Mouse (Mus musculus): ENCODE measurements around the gene Fam104a. TPM values are rescaled to one million over a fixed set of nuclear protein-coding genes. Genes with fewer than 3 reads are reported as not detected.
"Not testable (repeated sequence)": the region's sequence is repeated elsewhere in the genome, so short reads cannot be mapped to it uniquely, and the experiment has no call there.

The Fam104a gene
- polyA plus RNA-seq, 1 experiment from 2014 or later: 39.8 TPM

DNA sequence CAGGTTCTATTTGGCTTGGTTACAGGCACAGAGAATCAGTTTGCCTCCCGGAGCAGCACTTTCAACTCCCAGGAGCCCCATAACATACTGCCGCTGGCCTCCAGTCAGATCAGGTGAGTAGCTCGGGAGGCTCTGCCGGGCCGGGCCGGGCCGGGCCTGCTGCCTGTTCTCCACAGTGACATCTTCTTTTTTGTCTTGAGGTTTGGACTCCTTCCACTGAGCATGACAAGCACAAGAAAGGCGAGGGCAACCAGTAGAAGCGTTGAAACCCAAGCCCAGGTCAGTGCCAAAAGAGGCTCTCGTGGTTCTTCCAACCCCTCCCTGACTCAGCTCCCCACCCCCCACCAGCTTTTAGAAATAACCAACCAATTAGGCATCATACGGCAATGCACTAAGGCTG, 23.0 kb downstream of the Fam104a start:
- no peaks in the 10 kb centered on the region for H3K4me1 ChIP-seq (replicated peaks; ENCODE audit: control insufficient read depth, insufficient read depth, low read length)
- no peak for ATAC-seq (ENCODE audit: low read depth)
- H3K9me3 ChIP-seq (ENCODE audit: control insufficient read depth, low read length): no peaks in the 10 kb centered on the region
- H3K27ac ChIP-seq (ENCODE audit: low read length): no peak overlapping the region
- no peak overlapping the region for H3K4me2 ChIP-seq (ENCODE audit: low read depth, low read length)
- H3K27me3 ChIP-seq (ENCODE audit: control insufficient read depth, insufficient read depth, low read depth, low read length): no peaks in the 10 kb centered on the region
- peaks cover 34% of the 10 kb centered on the region for H3K36me3 ChIP-seq (ENCODE audit: control insufficient read depth, insufficient read depth, low read length)
- no peak overlapping the region for H3K4me3 ChIP-seq (ENCODE audit: low read length)
- no peak overlapping the region for H3K9ac ChIP-seq (ENCODE audit: low read length)
- WGBS: 90% methylated on average over 11 of the region's 11 CpGs

DNA sequence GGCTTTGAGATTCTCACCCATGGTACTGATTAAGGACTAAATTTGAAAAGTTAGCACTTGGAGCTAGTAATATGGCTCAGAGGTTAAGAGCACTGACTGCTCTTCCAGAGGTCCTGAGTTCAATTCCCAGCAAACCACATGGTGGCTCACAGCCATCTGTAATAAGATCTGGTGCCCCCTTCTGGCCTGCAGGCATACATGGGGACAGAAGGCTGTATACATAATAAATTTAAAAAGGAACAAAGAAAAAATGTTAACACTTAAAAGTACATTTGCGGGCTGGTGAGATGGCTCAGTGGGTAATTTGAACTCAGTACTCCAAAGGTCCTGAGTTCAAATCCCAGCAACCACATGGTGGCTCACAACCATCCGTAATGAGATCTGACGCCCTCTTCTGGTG, 23.7 kb downstream of the Fam104a start:
- not testable (repeated sequence) for H3K9ac ChIP-seq (ENCODE audit: low read length); H3K27ac ChIP-seq (ENCODE audit: low read length); H3K4me3 ChIP-seq (ENCODE audit: low read length); H3K4me2 ChIP-seq (ENCODE audit: low read depth, low read length); ATAC-seq (ENCODE audit: low read depth); H3K9me3 ChIP-seq (ENCODE audit: control insufficient read depth, low read length); H3K27me3 ChIP-seq (ENCODE audit: control insufficient read depth, insufficient read depth, low read depth, low read length); H3K4me1 ChIP-seq (replicated peaks; ENCODE audit: control insufficient read depth, insufficient read depth, low read length)
- peaks cover 41% of the 10 kb centered on the region for H3K36me3 ChIP-seq (ENCODE audit: control insufficient read depth, insufficient read depth, low read length)
- WGBS: 85% methylated on average over 3 of the region's 3 CpGs

DNA sequence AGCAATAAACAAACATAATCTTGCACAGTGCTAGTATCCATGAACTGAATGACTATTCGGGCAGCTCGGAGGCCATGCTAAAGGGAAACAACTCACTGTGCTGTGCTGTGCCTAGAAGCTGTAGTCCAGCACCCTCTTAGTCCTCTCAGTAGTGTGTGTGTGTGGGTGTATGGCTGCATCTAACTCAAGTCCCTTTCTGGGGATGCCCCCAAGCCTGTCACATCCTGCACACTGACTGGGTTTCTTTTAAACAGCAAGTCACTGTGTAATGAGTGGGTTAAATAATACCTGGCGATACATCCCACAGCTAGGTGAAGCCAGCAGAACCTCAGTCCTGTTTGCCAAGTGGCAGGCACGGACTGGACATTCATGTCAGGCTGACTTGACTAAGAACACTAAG, 25.2 kb downstream of the Fam104a start:
- no peak overlapping the region for H3K4me2 ChIP-seq (ENCODE audit: low read depth, low read length)
- H3K9ac ChIP-seq (ENCODE audit: low read length): no peak overlapping the region
- no peaks in the 10 kb centered on the region for H3K4me1 ChIP-seq (replicated peaks; ENCODE audit: control insufficient read depth, insufficient read depth, low read length)
- H3K4me3 ChIP-seq (ENCODE audit: low read length): no peak overlapping the region
- no peaks in the 10 kb centered on the region for H3K9me3 ChIP-seq (ENCODE audit: control insufficient read depth, low read length)
- H3K36me3 ChIP-seq (ENCODE audit: control insufficient read depth, insufficient read depth, low read length): peaks cover 50% of the 10 kb centered on the region
- no peaks in the 10 kb centered on the region for H3K27me3 ChIP-seq (ENCODE audit: control insufficient read depth, insufficient read depth, low read depth, low read length)
- H3K27ac ChIP-seq (ENCODE audit: low read length): no peak overlapping the region
- 76% methylated on average over 4 of the region's 4 CpGs for WGBS
- no peak for ATAC-seq (ENCODE audit: low read depth)

DNA sequence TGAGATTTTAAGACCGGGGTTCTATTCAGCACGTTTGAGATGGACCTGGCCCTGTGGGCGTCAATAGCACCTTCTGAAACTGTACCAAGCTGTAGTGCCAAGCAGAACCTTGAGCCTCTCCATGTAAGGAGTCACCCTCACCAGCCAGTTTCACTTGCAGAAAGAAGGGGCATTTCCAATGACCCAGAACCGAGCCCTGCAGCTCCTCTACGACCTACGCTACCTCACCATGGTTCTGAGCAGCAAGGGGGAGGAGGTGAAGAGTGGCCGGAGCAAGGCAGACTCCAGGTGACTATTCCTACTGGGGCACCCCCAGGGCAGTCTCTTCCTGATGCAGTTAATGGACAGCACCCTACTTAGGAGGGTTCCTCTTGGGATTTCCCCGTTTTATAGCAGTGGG, 25.6 kb downstream of the Fam104a start:
- H3K4me2 ChIP-seq (ENCODE audit: low read depth, low read length): no peak overlapping the region
- peaks cover 53% of the 10 kb centered on the region for H3K36me3 ChIP-seq (ENCODE audit: control insufficient read depth, insufficient read depth, low read length)
- H3K9me3 ChIP-seq (ENCODE audit: control insufficient read depth, low read length): no peaks in the 10 kb centered on the region
- no peak overlapping the region for H3K4me3 ChIP-seq (ENCODE audit: low read length)
- H3K27ac ChIP-seq (ENCODE audit: low read length): no peak overlapping the region
- H3K4me1 ChIP-seq (replicated peaks; ENCODE audit: control insufficient read depth, insufficient read depth, low read length): no peaks in the 10 kb centered on the region
- no peaks in the 10 kb centered on the region for H3K27me3 ChIP-seq (ENCODE audit: control insufficient read depth, insufficient read depth, low read depth, low read length)
- ATAC-seq (ENCODE audit: low read depth): no peak
- no peak overlapping the region for H3K9ac ChIP-seq (ENCODE audit: low read length)
- WGBS: 85% methylated on average over 8 of the region's 8 CpGs

DNA sequence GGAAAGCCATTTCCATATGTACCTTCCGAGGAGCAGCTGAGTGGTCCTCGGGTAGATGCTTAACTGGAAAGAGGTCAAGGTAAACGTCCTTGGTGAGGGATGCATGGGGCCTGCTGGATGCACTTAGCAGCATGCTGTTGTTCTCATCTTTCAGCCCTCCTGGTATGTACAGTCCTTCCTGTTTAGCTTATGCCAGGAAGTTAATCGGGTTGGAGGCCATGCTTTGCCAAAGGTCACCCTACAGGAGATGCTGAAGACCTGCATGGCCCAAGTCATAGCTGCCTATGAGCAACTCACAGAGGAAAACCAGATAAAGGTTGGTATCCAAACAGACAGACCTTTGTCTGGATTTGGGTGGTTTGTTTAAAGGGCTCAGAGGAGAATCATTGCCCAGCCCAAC, 26.7 kb downstream of the Fam104a start:
- no peaks in the 10 kb centered on the region for H3K9me3 ChIP-seq (ENCODE audit: control insufficient read depth, low read length)
- H3K27me3 ChIP-seq (ENCODE audit: control insufficient read depth, insufficient read depth, low read depth, low read length): no peaks in the 10 kb centered on the region
- no peak overlapping the region for H3K27ac ChIP-seq (ENCODE audit: low read length)
- 40% methylated on average over 4 of the region's 4 CpGs for WGBS
- ATAC-seq (ENCODE audit: low read depth): no peak
- H3K9ac ChIP-seq (ENCODE audit: low read length): no peak overlapping the region
- no peaks in the 10 kb centered on the region for H3K4me1 ChIP-seq (replicated peaks; ENCODE audit: control insufficient read depth, insufficient read depth, low read length)
- no peak overlapping the region for H3K4me2 ChIP-seq (ENCODE audit: low read depth, low read length)
- no peak overlapping the region for H3K4me3 ChIP-seq (ENCODE audit: low read length)
- peaks cover 61% of the 10 kb centered on the region for H3K36me3 ChIP-seq (ENCODE audit: control insufficient read depth, insufficient read depth, low read length)

DNA sequence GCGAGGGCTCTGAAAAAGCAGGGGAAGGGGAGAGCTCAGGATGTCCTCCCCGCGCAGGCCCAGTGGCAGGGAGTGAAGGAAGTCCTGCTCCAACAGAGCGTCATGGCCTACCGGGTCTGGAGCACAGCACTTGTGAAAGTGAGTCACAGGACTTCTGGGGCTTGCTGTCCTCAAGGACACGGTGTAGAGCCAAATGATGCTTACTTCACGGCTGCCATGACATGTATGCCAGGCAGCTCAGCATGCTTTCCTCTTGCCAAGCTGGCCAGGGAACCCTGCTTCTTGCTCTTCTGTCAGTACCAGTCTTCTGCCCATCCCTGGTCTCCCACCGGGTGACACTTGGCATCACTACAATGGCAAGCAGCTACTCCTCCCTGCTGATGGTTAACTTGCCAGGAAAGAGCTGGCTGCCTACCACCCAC, 27.4 kb downstream of the Fam104a start:
- no peak overlapping the region for H3K4me3 ChIP-seq (ENCODE audit: low read length)
- H3K27me3 ChIP-seq (ENCODE audit: control insufficient read depth, insufficient read depth, low read depth, low read length): no peaks in the 10 kb centered on the region
- H3K9ac ChIP-seq (ENCODE audit: low read length): no peak overlapping the region
- no peak overlapping the region for H3K27ac ChIP-seq (ENCODE audit: low read length)
- peaks cover 54% of the 10 kb centered on the region for H3K36me3 ChIP-seq (ENCODE audit: control insufficient read depth, insufficient read depth, low read length)
- no peak overlapping the region for H3K4me2 ChIP-seq (ENCODE audit: low read depth, low read length)
- no peaks in the 10 kb centered on the region; the same call in 1 of the 2 replicates for H3K4me1 ChIP-seq (replicated peaks; ENCODE audit: control insufficient read depth, insufficient read depth, low read length)
- 92% methylated on average over 8 of the region's 8 CpGs for WGBS
- no peak for ATAC-seq (ENCODE audit: low read depth)
- H3K9me3 ChIP-seq (ENCODE audit: control insufficient read depth, low read length): no peaks in the 10 kb centered on the region

DNA sequence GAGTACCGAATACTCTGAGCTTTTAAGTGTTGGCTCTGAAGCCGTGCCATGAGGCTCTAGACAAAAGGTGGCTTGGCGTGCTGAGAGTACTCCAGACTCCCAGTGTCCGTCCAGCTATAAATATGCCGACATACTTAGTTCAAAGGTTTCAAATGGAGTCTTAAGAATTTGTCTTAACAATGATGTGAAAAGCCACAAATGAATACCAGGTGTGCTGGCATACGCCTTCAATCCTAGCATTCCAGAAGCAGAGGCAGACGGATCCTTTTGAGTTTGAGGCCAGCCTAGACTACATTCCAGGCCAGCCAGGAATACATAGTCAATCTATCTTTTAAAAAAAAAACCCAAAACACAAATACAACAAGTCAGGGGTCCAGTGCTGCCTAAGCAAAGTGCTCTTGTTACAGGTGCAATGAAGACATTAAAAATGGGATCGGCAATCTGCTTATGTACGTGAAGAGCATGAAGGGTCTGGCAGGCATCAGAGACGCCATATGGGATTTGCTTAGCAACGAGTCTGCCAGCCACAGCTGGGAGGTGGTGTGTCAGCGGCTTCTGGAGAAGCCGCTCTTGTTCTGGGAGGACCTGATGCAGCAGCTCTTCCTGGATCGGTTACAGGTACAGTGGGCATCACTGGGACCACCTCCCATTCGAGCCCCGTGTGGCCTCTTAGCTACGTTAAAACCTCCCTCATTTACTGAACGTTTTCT, 29.2 kb downstream of the Fam104a start:
- Histone ChIP-seq H3K36me3 (ENCODE audit: control insufficient read depth, insufficient read depth, low read length) (peaks cover 45% of the 10 kb centered on the region), H3K9ac (ENCODE audit: low read length) (no peak overlapping the region), H3K27ac (ENCODE audit: low read length) (no peak overlapping the region), H3K27me3 (ENCODE audit: control insufficient read depth, insufficient read depth, low read depth, low read length) (no peaks in the 10 kb centered on the region), H3K4me3 (ENCODE audit: low read length) (no peak overlapping the region), H3K9me3 (ENCODE audit: control insufficient read depth, low read length) (no peaks in the 10 kb centered on the region), H3K4me1 (replicated peaks; ENCODE audit: control insufficient read depth, insufficient read depth, low read length) (peaks cover 9% of the 10 kb centered on the region), H3K4me2 (ENCODE audit: low read depth, low read length) (no peak overlapping the region)
- whole genome bisulfite sequencing: 71% methylated on average over 18 of the region's 18 CpGs
- ATAC-seq (ENCODE audit: low read depth): no peak

DNA sequence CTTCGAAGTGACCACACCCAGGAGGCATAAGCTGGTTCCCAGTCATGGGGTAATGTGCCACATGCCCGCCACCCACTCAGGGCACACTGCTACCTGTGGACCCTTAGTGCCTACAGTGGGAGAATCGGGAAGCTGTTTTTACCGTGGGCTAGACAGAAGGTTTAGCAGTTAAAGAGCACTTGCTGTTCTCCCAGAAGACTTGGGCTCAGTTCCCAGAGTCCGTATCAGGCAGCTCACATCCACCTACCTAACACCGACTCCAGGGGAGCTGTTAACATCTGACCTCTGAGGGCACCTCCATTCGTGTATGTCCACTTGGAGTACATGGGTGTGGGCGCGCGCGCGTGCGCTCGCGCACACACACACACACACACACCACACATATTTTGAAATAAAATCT, 29.9 kb downstream of the Fam104a start:
- no peak for ATAC-seq (ENCODE audit: low read depth)
- no peak overlapping the region for H3K9ac ChIP-seq (ENCODE audit: low read length)
- H3K9me3 ChIP-seq (ENCODE audit: control insufficient read depth, low read length): no peaks in the 10 kb centered on the region
- H3K4me1 ChIP-seq (replicated peaks; ENCODE audit: control insufficient read depth, insufficient read depth, low read length): peaks cover 9% of the 10 kb centered on the region
- 92% methylated on average over 15 of the region's 15 CpGs for WGBS
- no peak overlapping the region for H3K27ac ChIP-seq (ENCODE audit: low read length)
- no peaks in the 10 kb centered on the region for H3K27me3 ChIP-seq (ENCODE audit: control insufficient read depth, insufficient read depth, low read depth, low read length)
- peaks cover 45% of the 10 kb centered on the region for H3K36me3 ChIP-seq (ENCODE audit: control insufficient read depth, insufficient read depth, low read length)
- no peak overlapping the region for H3K4me3 ChIP-seq (ENCODE audit: low read length)
- no peak overlapping the region for H3K4me2 ChIP-seq (ENCODE audit: low read depth, low read length)

DNA sequence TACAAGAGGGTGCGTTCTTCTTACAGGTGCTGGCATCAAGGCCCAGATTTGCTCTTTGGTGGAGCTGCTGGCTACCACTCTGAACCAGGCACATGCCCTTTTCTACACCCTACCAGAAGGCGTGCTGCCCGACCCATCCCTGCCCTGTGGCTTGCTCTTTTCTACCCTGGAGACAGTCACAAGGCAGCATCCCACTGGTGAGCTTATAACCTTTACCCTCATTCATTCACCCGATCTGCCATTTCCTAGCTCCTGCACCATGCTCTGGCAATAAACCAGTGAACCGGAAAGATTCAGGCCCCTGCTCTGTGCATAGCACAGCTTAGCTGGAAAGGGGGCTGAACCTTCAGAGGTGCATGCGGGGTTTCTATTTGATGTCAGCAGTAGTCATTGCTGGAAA, 31.4 kb downstream of the Fam104a start:
- no peak overlapping the region for H3K27ac ChIP-seq (ENCODE audit: low read length)
- H3K9ac ChIP-seq (ENCODE audit: low read length): no peak overlapping the region
- no peak for ATAC-seq (ENCODE audit: low read depth)
- H3K4me1 ChIP-seq (replicated peaks; ENCODE audit: control insufficient read depth, insufficient read depth, low read length): peaks cover 16% of the 10 kb centered on the region
- peaks cover 40% of the 10 kb centered on the region for H3K36me3 ChIP-seq (ENCODE audit: control insufficient read depth, insufficient read depth, low read length)
- H3K27me3 ChIP-seq (ENCODE audit: control insufficient read depth, insufficient read depth, low read depth, low read length): no peaks in the 10 kb centered on the region
- H3K4me3 ChIP-seq (ENCODE audit: low read length): no peak overlapping the region
- no peaks in the 10 kb centered on the region for H3K9me3 ChIP-seq (ENCODE audit: control insufficient read depth, low read length)
- 89% methylated on average over 6 of the region's 6 CpGs for WGBS
- H3K4me2 ChIP-seq (ENCODE audit: low read depth, low read length): no peak overlapping the region

DNA sequence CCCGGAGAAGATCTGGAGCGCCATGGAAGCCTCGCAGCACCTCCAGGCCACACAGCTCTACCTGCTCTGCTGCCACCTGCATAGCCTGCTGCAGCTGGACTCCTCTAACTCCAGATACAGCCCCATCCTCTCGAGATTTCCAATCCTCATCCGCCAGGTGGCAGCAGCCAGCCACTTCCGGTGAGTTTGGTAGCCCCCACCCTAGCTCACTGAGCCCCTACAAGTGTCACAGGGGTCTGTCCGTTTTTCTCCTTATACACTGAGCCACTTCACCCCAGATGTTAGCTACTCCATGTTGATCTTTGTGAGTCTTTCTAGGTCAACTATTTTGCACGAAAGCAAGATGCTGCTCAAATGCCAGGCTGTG, 32.1 kb downstream of the Fam104a start:
- no peak overlapping the region for H3K4me3 ChIP-seq (ENCODE audit: low read length)
- 42% methylated on average over 8 of the region's 8 CpGs for WGBS
- H3K4me1 ChIP-seq (replicated peaks; ENCODE audit: control insufficient read depth, insufficient read depth, low read length): peaks cover 16% of the 10 kb centered on the region
- ATAC-seq (ENCODE audit: low read depth): no peak
- peaks cover 38% of the 10 kb centered on the region for H3K36me3 ChIP-seq (ENCODE audit: control insufficient read depth, insufficient read depth, low read length)
- H3K27me3 ChIP-seq (ENCODE audit: control insufficient read depth, insufficient read depth, low read depth, low read length): no peaks in the 10 kb centered on the region
- no peak overlapping the region for H3K27ac ChIP-seq (ENCODE audit: low read length)
- H3K9ac ChIP-seq (ENCODE audit: low read length): no peak overlapping the region
- no peaks in the 10 kb centered on the region for H3K9me3 ChIP-seq (ENCODE audit: control insufficient read depth, low read length)
- H3K4me2 ChIP-seq (ENCODE audit: low read depth, low read length): no peak overlapping the region

All from lung, embryonic 16.5 days (tissue).